Mouse (Mus musculus): ENCODE data around the gene Slc10a3.
"Not testable (repeated sequence)": the region's sequence is repeated elsewhere in the genome, so short reads cannot be mapped to it uniquely, and the experiment has no call there.

The Slc10a3 gene

GRCm38 (mm10) chrX:74372888-74373549, at the start of gene Slc10a3, which contains the start of gene Ubl4a:
Slc10a3 (minus strand) TSS chrX:74373349.
Ubl4a (minus strand) TSS chrX:74373218.
- in situ Hi-C loops (cut with MboI, MseI): no loop called here

- in situ Hi-C loops (cut with MboI, MseI): loop anchor here (10.0 kb wide), 1 partner anchor 299 kb away; no protein-coding TSS in a partner anchor
These were observed 40.2 kb upstream of the Slc10a3 start for GRCm38 (mm10) chrX:74413377-74413776.

GRCm38 (mm10) chrX:74408340-74408739, 35.2 kb upstream of the Slc10a3 start:
- in situ Hi-C loops (cut with MboI, MseI): no loop called here

GRCm38 (mm10) chrX:74400136-74400535, 27.0 kb upstream of the Slc10a3 start:
- in situ Hi-C loops (cut with MboI, MseI): no loop called here

- in situ Hi-C loops (cut with MboI, MseI): no loop called here
These were observed 19.6 kb upstream of the Slc10a3 start, which contains the start of the genes Fam3a and Ikbkg for GRCm38 (mm10) chrX:74392535-74393443. Fam3a (minus strand) TSS chrX:74393272. Ikbkg (plus strand) TSS chrX:74393290.

GRCm38 (mm10) chrX:74388153-74388552, 15.0 kb upstream of the Slc10a3 start:
- in situ Hi-C loops (cut with MboI, MseI): no loop called here

GRCm38 (mm10) chrX:74384451-74384850, 11.3 kb upstream of the Slc10a3 start:
- in situ Hi-C loops (cut with MboI, MseI): no loop called here

GRCm38 (mm10) chrX:74368209-74368909, 4.8 kb downstream of the Slc10a3 start:
- in situ Hi-C loops (cut with MboI, MseI): no loop called here

- in situ Hi-C loops (cut with MboI, MseI): no loop called here
These were observed 5.6 kb downstream of the Slc10a3 start for GRCm38 (mm10) chrX:74367512-74367911.

GRCm38 (mm10) chrX:74359171-74359570, 14.0 kb downstream of the Slc10a3 start:
- in situ Hi-C loops (cut with MboI, MseI): no loop called here

- in situ Hi-C loops (cut with MboI, MseI): not testable (repeated sequence)
These were observed 16.1 kb downstream of the Slc10a3 start for GRCm38 (mm10) chrX:74357069-74357468.

- in situ Hi-C loops (cut with MboI, MseI): no loop called here
These were observed 19.7 kb downstream of the Slc10a3 start, which contains the start of gene Lage3 for GRCm38 (mm10) chrX:74353467-74353770. Lage3 (minus strand) TSS chrX:74353618.

GRCm38 (mm10) chrX:74352645-74353466, 20.3 kb downstream of the Slc10a3 start:
- in situ Hi-C loops (cut with MboI, MseI): no loop called here

- in situ Hi-C loops (cut with MboI, MseI): no loop called here
These were observed 42.8 kb downstream of the Slc10a3 start for GRCm38 (mm10) chrX:74330166-74330930.

GRCm38 (mm10) chrX:74329215-74329671, 43.9 kb downstream of the Slc10a3 start:
- in situ Hi-C loops (cut with MboI, MseI): no loop called here

GRCm38 (mm10) chrX:74328725-74329161, 44.4 kb downstream of the Slc10a3 start, which contains the start of gene Plxna3:
Plxna3 (plus strand) TSS chrX:74329066.
- in situ Hi-C loops (cut with MboI, MseI): no loop called here
